Mouse (Mus musculus) brain, adult 2 months (tissue): Measurements from ENCODE around the gene Ofcc1.

Experiments
- DNase-seq: peaks from one replicate; pipeline ENCODE4 v3.0.0; 2011; ENCODE audit warnings: low read depth, low spot score

The Ofcc1 gene

GRCm38 (mm10) chr13:40361288-40361687 lies at the start of gene Ofcc1:
Gene Ofcc1 (minus strand): TSS chr13:40361450.
- DNase-seq, result no peak

- DNase-seq, result no peak
Measured at GRCm38 (mm10) chr13:40390120-40390519, 28.9 kb upstream of the Ofcc1 start.

- DNase-seq, result no peak
Measured at GRCm38 (mm10) chr13:40387446-40387845, 26.2 kb upstream of the Ofcc1 start.

- no peak for DNase-seq
Measured at GRCm38 (mm10) chr13:40384962-40385361, 23.7 kb upstream of the Ofcc1 start.

- DNase-seq, result no peak
Measured at GRCm38 (mm10) chr13:40376773-40377172, 15.5 kb upstream of the Ofcc1 start.

GRCm38 (mm10) chr13:40366762-40367161 lies 5.5 kb upstream of the Ofcc1 start:
- DNase-seq, result no peak

- peak; percentile 52 for DNase-seq
Measured at GRCm38 (mm10) chr13:40364855-40365254, 3.6 kb upstream of the Ofcc1 start.

- no peak for DNase-seq
Measured at GRCm38 (mm10) chr13:40360692-40361091, 558 bp downstream of the Ofcc1 start.

GRCm38 (mm10) chr13:40347045-40347444 lies 14.2 kb downstream of the Ofcc1 start:
- DNase-seq, result no peak

- no peak for DNase-seq
Measured at GRCm38 (mm10) chr13:40323301-40323700, 37.9 kb downstream of the Ofcc1 start.

- DNase-seq, result no peak
Measured at GRCm38 (mm10) chr13:40320814-40321525, 40.3 kb downstream of the Ofcc1 start.

- DNase-seq, result no peak
Measured at GRCm38 (mm10) chr13:40317731-40318130, 43.5 kb downstream of the Ofcc1 start.

- DNase-seq, result no peak
Measured at GRCm38 (mm10) chr13:40315158-40315792, 46.0 kb downstream of the Ofcc1 start.

- no peak for DNase-seq
Measured at GRCm38 (mm10) chr13:40292891-40293290, 68.4 kb downstream of the Ofcc1 start.

GRCm38 (mm10) chr13:40290846-40291245 lies 70.4 kb downstream of the Ofcc1 start:
- no peak for DNase-seq

- no peak for DNase-seq
Measured at GRCm38 (mm10) chr13:40288650-40289049, 72.6 kb downstream of the Ofcc1 start.

GRCm38 (mm10) chr13:40287266-40288002 lies 73.8 kb downstream of the Ofcc1 start:
- no peak for DNase-seq

GRCm38 (mm10) chr13:40285234-40285791 lies 75.9 kb downstream of the Ofcc1 start:
- no peak for DNase-seq

- DNase-seq, result no peak
Measured at GRCm38 (mm10) chr13:40280616-40281015, 80.6 kb downstream of the Ofcc1 start.

GRCm38 (mm10) chr13:40267546-40267945 lies 93.7 kb downstream of the Ofcc1 start:
- no peak for DNase-seq

- DNase-seq, result peak; percentile 14
Measured at GRCm38 (mm10) chr13:40263087-40263807, 98.0 kb downstream of the Ofcc1 start.

GRCm38 (mm10) chr13:40258757-40259156 lies 102.5 kb downstream of the Ofcc1 start:
- no peak for DNase-seq
